In genomic region chr1:40107971-40108749, GRCm38 (mm10) we compare ENCODE assay signal across 29 mouse cellular contexts. TPM values are rescaled to one million over a fixed set of nuclear protein-coding genes. Genes with fewer than 3 reads are reported as not detected.
DNase-seq lines count a peak whose midpoint lies in the region; ATAC-seq and TF ChIP-seq lines count a peak whose summit lies in the region.
"Had no signal": no experiment of that assay in that cellular context is flagged by ENCODE, and none has a peak within 500 bp of the region (broad histone marks: within the 10 kb centered on the region; RNA-seq: fewer than 3 reads in every experiment).

No protein-coding gene starts in this region.

- DNase-seq in gastrocnemius, adult 2 months = peak; percentile 63
- no peak for DNase-seq in gastrocnemius, postnatal 36 days
- DNase-seq in heart, adult 8-10 months (ENCODE audit: low spot score) = peak; percentile 28
- DNase-seq in heart, postnatal 4 days = no peak
- DNase-seq in liver, postnatal 0 days = no peak
- DNase-seq in layer of hippocampus, adult 2 months (ENCODE audit: low spot score in 2 of 2) = no peak
- DNase-seq: adrenal gland, adult 2 months; adrenal gland, postnatal 14 days; B cell, adult 2 months; cerebellum, adult 11 months; cerebellum, adult 2 months; cerebellum, adult 9-11 months; cerebellum, postnatal 25 days; forebrain, postnatal 0 days; kidney, adult 2 months had no signal

- no peak overlapping the region for H3K4me2 ChIP-seq in liver, postnatal 0 days (ENCODE audit: low read depth, low read length)
- H3K4me2 ChIP-seq in liver, embryonic 12.5 days = no peak overlapping the region
- H3K4me2 ChIP-seq: embryonic facial prominence, embryonic 12.5 days; embryonic facial prominence, embryonic 15.5 days; heart, embryonic 15.5 days; hindbrain, embryonic 12.5 days; hindbrain, embryonic 15.5 days had no signal

- H3K27ac ChIP-seq in gastrocnemius, adult 2 months = peak overlapping the region; percentile 36
- no peak overlapping the region for H3K27ac ChIP-seq in liver, postnatal 0 days (ENCODE audit: low read depth)
- H3K27ac ChIP-seq in liver, embryonic 12.5 days = no peak overlapping the region
- H3K27ac ChIP-seq in layer of hippocampus, adult 2 months = no peak overlapping the region
- H3K27ac ChIP-seq: embryonic facial prominence, embryonic 12.5 days; heart, adult 2 months; heart, embryonic 15.5 days; hindbrain, embryonic 12.5 days; hindbrain, embryonic 15.5 days had no signal

- ATAC-seq in liver, postnatal 0 days = peak; percentile 82
- ATAC-seq in liver, embryonic 12.5 days = no peak
- ATAC-seq: forebrain, embryonic 14.5 days; forebrain, postnatal 0 days; intestine, postnatal 0 days; Patski had no signal

- no peaks in the 10 kb centered on the region for H3K9me3 ChIP-seq in liver, postnatal 0 days (ENCODE audit: low read length)
- H3K9me3 ChIP-seq in liver, embryonic 12.5 days (replicated peaks) = no peaks in the 10 kb centered on the region
- H3K9me3 ChIP-seq: embryonic facial prominence, embryonic 12.5 days; embryonic facial prominence, embryonic 15.5 days; G1E; heart, embryonic 15.5 days; hindbrain, embryonic 12.5 days; hindbrain, embryonic 15.5 days had no signal

- no peak overlapping the region for H3K4me3 ChIP-seq in gastrocnemius, adult 2 months
- no peak overlapping the region for H3K4me3 ChIP-seq in liver, postnatal 0 days (ENCODE audit: low read depth, low read length)
- no peak overlapping the region for H3K4me3 ChIP-seq in liver, embryonic 12.5 days
- no peak overlapping the region for H3K4me3 ChIP-seq in layer of hippocampus, adult 2 months
- H3K4me3 ChIP-seq: embryonic facial prominence, embryonic 12.5 days; embryonic facial prominence, embryonic 15.5 days; heart, adult 2 months; heart, embryonic 15.5 days; hindbrain, embryonic 12.5 days; hindbrain, embryonic 15.5 days had no signal

- no peak for TF ChIP-seq CTCF in gastrocnemius, adult 2 months (IDR thresholded peaks at IDR 0.05)
- no peak for TF ChIP-seq CTCF in liver, postnatal 0 days (IDR thresholded peaks at IDR 0.05; ENCODE audit: low read depth)
- no peak for TF ChIP-seq CTCF in layer of hippocampus, adult 2 months (conservative IDR thresholded peaks at IDR 0.05)

- intact Hi-C loops in gastrocnemius, adult 2 months (cut with DNase I) = no loop called here
- intact Hi-C loops in gastrocnemius, postnatal 36 days (cut with DNase I) = no loop called here

- no peak overlapping the region for H3K9ac ChIP-seq in liver, postnatal 0 days (replicated peaks)
- H3K9ac ChIP-seq in liver, embryonic 12.5 days = no peak overlapping the region
- H3K9ac ChIP-seq: embryonic facial prominence, embryonic 12.5 days; embryonic facial prominence, embryonic 15.5 days; forebrain, postnatal 0 days; heart, embryonic 15.5 days; hindbrain, embryonic 12.5 days; hindbrain, embryonic 15.5 days had no signal

- H3K4me1 ChIP-seq in liver, postnatal 0 days (ENCODE audit: insufficient read depth) = peaks cover 6% of the 10 kb centered on the region; the same call in 1 of the 2 replicates
- H3K4me1 ChIP-seq in liver, embryonic 12.5 days = no peaks in the 10 kb centered on the region
- H3K4me1 ChIP-seq: heart, embryonic 15.5 days; hindbrain, embryonic 12.5 days; hindbrain, embryonic 15.5 days had no signal

- TF ChIP-seq EP300 in liver, postnatal 0 days (IDR thresholded peaks at IDR 0.05; ENCODE audit: low read depth) = no peak

- WGBS in liver, postnatal 0 days (ENCODE audit: insufficient replicate concordance) = 71% methylated on average over 5 of the region's 5 CpGs
- 55% methylated on average over 5 of the region's 5 CpGs for WGBS in liver, embryonic 12.5 days (ENCODE audit: insufficient replicate concordance)

- no peaks in the 10 kb centered on the region for H3K36me3 ChIP-seq in liver, postnatal 0 days (replicated peaks; ENCODE audit: insufficient read depth, low read length)
- no peaks in the 10 kb centered on the region for H3K36me3 ChIP-seq in liver, embryonic 12.5 days
- H3K36me3 ChIP-seq: embryonic facial prominence, embryonic 12.5 days; embryonic facial prominence, embryonic 15.5 days; G1E; heart, embryonic 15.5 days; hindbrain, embryonic 12.5 days; hindbrain, embryonic 15.5 days had no signal

- no peaks in the 10 kb centered on the region for H3K27me3 ChIP-seq in liver, postnatal 0 days (ENCODE audit: insufficient read depth, low read length)
- no peaks in the 10 kb centered on the region for H3K27me3 ChIP-seq in liver, embryonic 12.5 days (replicated peaks)
- H3K27me3 ChIP-seq: CH12.LX; embryonic facial prominence, embryonic 12.5 days; embryonic facial prominence, embryonic 15.5 days; heart, embryonic 15.5 days; hindbrain, embryonic 12.5 days; hindbrain, embryonic 15.5 days; Patski had no signal

RNA-seq across cellular contexts. Expression of gene Il1r2, which starts 34.3 kb away (rescaled TPM):
- total RNA-seq in gastrocnemius, adult 2 months (2021) = under 1 TPM in 1 of 2 experiments, not detected in 1; 0.99 TPM
- total RNA-seq in gastrocnemius, postnatal 36 days (2021) = under 1 TPM; 0.23 to 0.42 TPM
- not detected for total RNA-seq in heart, adult 8-10 months (2022)
- total RNA-seq in heart, postnatal 4 days (2021) = not detected
- 2.7 and 3.4 TPM in 2 replicates for polyA plus RNA-seq in liver, postnatal 0 days (2015; fragmentation: Nextera tagmentation; extraction: Ambion mirVana)
- polyA plus RNA-seq in liver, embryonic 12.5 days (2016; fragmentation: Nextera tagmentation; extraction: Ambion mirVana) = 0.31 and 0.48 TPM in 2 replicates
- total RNA-seq in layer of hippocampus, adult 2 months (2021) = not detected
- total RNA-seq: common myeloid progenitor, adult 5-6 weeks; forebrain, postnatal 0 days; heart, postnatal 10 days had no signal
- polyA plus RNA-seq: adrenal gland, adult 2 months; G1E had no signal

Comparison
In these comparisons a context has a peak if more than half of its experiments do, and no peak if none do; other contexts are left out.
1. DNase-seq: peak in gastrocnemius, adult 2 months (single experiment) and heart, adult 8-10 months (single experiment); none in gastrocnemius, postnatal 36 days (0 of 2), heart, postnatal 4 days (single experiment), liver, postnatal 0 days (single experiment) and layer of hippocampus, adult 2 months (0 of 2).